ENCODE assay signal across 8 mouse cellular contexts in the genomic region with DNA sequence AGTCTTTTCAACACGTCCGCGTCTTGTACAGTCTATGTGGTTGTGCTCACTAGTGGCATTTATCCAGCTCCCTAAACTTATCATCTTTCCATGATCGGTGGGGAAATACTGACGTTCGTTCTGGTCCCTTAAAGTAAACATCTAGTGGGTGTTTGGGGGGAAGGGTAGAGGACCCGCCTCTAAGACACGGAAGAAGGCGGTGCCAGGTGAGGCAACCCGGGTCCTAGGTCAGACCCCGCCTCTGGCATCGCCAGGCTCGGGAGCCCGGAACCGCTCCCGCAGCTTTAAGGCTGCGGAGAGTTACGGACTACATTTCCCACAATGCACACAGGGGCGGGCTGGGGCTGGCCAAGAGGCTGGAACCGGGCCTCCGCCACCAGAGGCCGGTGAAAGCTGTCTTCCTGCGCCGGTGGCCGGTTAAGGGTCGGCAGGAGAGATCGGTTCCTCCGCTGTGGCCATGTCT. TPM values are rescaled to one million over a fixed set of nuclear protein-coding genes. Genes with fewer than 3 reads are reported as not detected.
DNase-seq lines count a peak whose midpoint lies in the region; ATAC-seq and TF ChIP-seq lines count a peak whose summit lies in the region.

A gene (plus strand): TSS at position 348 of the 463 bp plus-strand sequence.

- WGBS in lung, embryonic 14.5 days = under 1% methylated on average over 28 of the region's 28 CpGs

- H3K4me3 ChIP-seq in lung, embryonic 14.5 days (ENCODE audit: low read depth, low read length) = peak within 1 kb of the TSS; percentile 79

- peak; percentile 97 for ATAC-seq in lung, embryonic 14.5 days (ENCODE audit: insufficient read depth)
- ATAC-seq in neutrophil, adult 5-6 weeks (ENCODE audit: extremely low read depth, insufficient number of reproducible peaks, low FRiP score, poor library complexity, severe bottlenecking) = peak; percentile 89

- no peak for TF ChIP-seq CTCF in lung, embryonic 14.5 days (IDR thresholded peaks at IDR 0.05; ENCODE audit: low read depth)

- H3K9ac ChIP-seq in lung, embryonic 14.5 days = peak within 1 kb of the TSS; percentile 73

- DNase-seq in MEL-GATA-1-ER (ENCODE audit: extremely low read depth, low read depth) = peak; percentile 83
- peak; percentile 87 for DNase-seq in cerebellum, adult 8-10 months
- peak; percentile 87 for DNase-seq in forelimb bud, embryonic 11.5 days (ENCODE audit: low read depth, low spot score)
- peak; percentile 83 for DNase-seq in heart, postnatal 4 days
- DNase-seq in layer of hippocampus, adult 8-10 months (ENCODE audit: low spot score in 2 of 2) = peak; percentile 87 to 88
- peak; percentile 90 for DNase-seq in lung, embryonic 14.5 days
- peak; percentile 87 for DNase-seq in testis, postnatal 14 days (ENCODE audit: low spot score)

- no peaks in the 10 kb centered on the region for H3K27me3 ChIP-seq in lung, embryonic 14.5 days (ENCODE audit: insufficient read depth, low read length)

- H3K4me1 ChIP-seq in lung, embryonic 14.5 days (ENCODE audit: insufficient read depth) = peaks cover 7% of the 10 kb centered on the region; the same call in 1 of the 2 replicates

- H3K9me3 ChIP-seq in lung, embryonic 14.5 days (ENCODE audit: low read depth, low read length) = no peaks in the 10 kb centered on the region

- H3K36me3 ChIP-seq in lung, embryonic 14.5 days (ENCODE audit: insufficient read depth) = no peaks in the 10 kb centered on the region

- no peak within 1 kb of the TSS for H3K27ac ChIP-seq in lung, embryonic 14.5 days (ENCODE audit: low read depth)

- H3K4me2 ChIP-seq in lung, embryonic 14.5 days = peak within 1 kb of the TSS; percentile 89

RNA-seq across cellular contexts. Expression of the gene that starts here (rescaled TPM):
- total RNA-seq in heart, postnatal 4 days (2021) = 1 to 10 TPM; 6.1 TPM
- total RNA-seq in layer of hippocampus, adult 8-10 months (2022) = 10 to 100 TPM; 21.0 to 30.2 (median 27.2) TPM
- polyA plus RNA-seq in lung, embryonic 14.5 days (2014; fragmentation: Nextera tagmentation; extraction: Ambion mirVana) = 11.9 and 13.0 TPM in 2 replicates
- 18.4 and 20.3 TPM in 2 replicates for total RNA-seq in neutrophil, adult 5-6 weeks (2017)
